In genomic region chr7:49778114-49778901, GRCm38 (mm10) we compare ENCODE assay signal across 8 mouse cellular contexts. TPM values are rescaled to one million over a fixed set of nuclear protein-coding genes. Genes with fewer than 3 reads are reported as not detected.
DNase-seq lines count a peak whose midpoint lies in the region; TF ChIP-seq lines count a peak whose summit lies in the region.

Prmt3 (plus strand) TSS chr7:49778346.

- DNase-seq in WW6 (ENCODE audit: low read depth, low spot score) = peak; percentile 92
- DNase-seq in cerebellum, postnatal 4 days (ENCODE audit: low spot score in 2 of 2) = peak; percentile 100
- peak; percentile 98 for DNase-seq in gastrocnemius, adult 2 months
- DNase-seq in hindlimb bud, embryonic 11.5 days (ENCODE audit: extremely low spot score, low read depth, low spot score) = peak; percentile 80
- DNase-seq in left cerebral cortex, adult 8-10 months (ENCODE audit: low spot score in 2 of 2) = peak; percentile 97 to 99
- DNase-seq in right cerebral cortex, postnatal 10 days (ENCODE audit: low spot score in 2 of 2) = peak; percentile 98 to 99
- DNase-seq in urinary bladder, postnatal 25 days (ENCODE audit: low spot score) = peak; percentile 99

- peaks cover 52% of the 10 kb centered on the region for H3K4me1 ChIP-seq in megakaryocyte, embryonic 14.5 days

- no peaks in the 10 kb centered on the region for H3K27me3 ChIP-seq in megakaryocyte, embryonic 14.5 days (replicated peaks)

- peak within 1 kb of the TSS; percentile 94 for H3K4me3 ChIP-seq in gastrocnemius, adult 2 months
- peak within 1 kb of the TSS; percentile 99 for H3K4me3 ChIP-seq in megakaryocyte, embryonic 14.5 days (replicated peaks)

- peaks cover 68% of the 10 kb centered on the region for H3K36me3 ChIP-seq in megakaryocyte, embryonic 14.5 days (replicated peaks; ENCODE audit: low read length)

- TF ChIP-seq CTCF in gastrocnemius, adult 2 months (IDR thresholded peaks at IDR 0.05) = no peak; the same call in 1 of the 2 replicates

- H3K9me3 ChIP-seq in megakaryocyte, embryonic 14.5 days = no peaks in the 10 kb centered on the region

- H3K27ac ChIP-seq in gastrocnemius, adult 2 months = peak within 1 kb of the TSS; percentile 84

- intact Hi-C loops in gastrocnemius, adult 2 months (cut with DNase I) = loop anchor here (1.0 kb wide), 1 partner anchor 145 kb away; no protein-coding TSS in a partner anchor

RNA-seq across cellular contexts. Expression of gene Prmt3, which starts in this region (rescaled TPM):
- total RNA-seq in gastrocnemius, adult 2 months (2021) = 10 to 100 TPM; 11.1 to 13.2 TPM
- total RNA-seq in left cerebral cortex, adult 8-10 months (2022) = 10 to 100 TPM; 27.8 to 37.7 (median 30.8) TPM
- 8.3 and 22.8 TPM in 2 replicates for polyA plus RNA-seq in megakaryocyte, embryonic 14.5 days (2012; ENCODE audit: insufficient read depth, low replicate concordance)

Comparison
In these comparisons a context has a peak if more than half of its experiments do, and no peak if none do; other contexts are left out.
1. Peak in every context shown above with its lines: DNase-seq, H3K4me3 ChIP-seq and H3K27ac ChIP-seq.